Mouse (Mus musculus) myocyte (in vitro differentiated cells): ENCODE results near the gene Irf2. TPM values are rescaled to one million over a fixed set of nuclear protein-coding genes. Genes with fewer than 3 reads are reported as not detected.
A peak's percentile ranks its signal among the peaks of the same experiment; 100 is the strongest.

Source experiments
- H3K27me3 ChIP-seq: one replicate; pipeline ENCODE4 v1.6.1; 2011; ENCODE audit not compliant: control insufficient read depth, insufficient read depth, insufficient read length
- H3K36me3 ChIP-seq: one replicate; pipeline ENCODE4 v1.6.1; 2011; ENCODE audit not compliant: control insufficient read depth, insufficient read depth
- H3K4me2 ChIP-seq: one replicate; pipeline ENCODE4 v1.6.1; 2011; ENCODE audit warnings: low read depth, control low read depth
- H3K4me3 ChIP-seq: one replicate; pipeline ENCODE4 v1.5.1; 2011; ENCODE audit warnings: mild to moderate bottlenecking, control low read depth, moderate library complexity
- H3K79me2 ChIP-seq: one replicate; pipeline ENCODE4 v1.6.1; 2011; ENCODE audit not compliant: control insufficient read depth, insufficient read depth
- H3ac ChIP-seq: one replicate; pipeline ENCODE4 v1.6.1; 2011; ENCODE audit not compliant: control insufficient read depth, insufficient read length
- CEBPB ChIP-seq: IDR thresholded peaks from 2 replicates; pipeline ENCODE4 v1.6.1; 2011; ENCODE audit warnings: mild to moderate bottlenecking, moderate library complexity; ENCODE audit not compliant: poor library complexity, insufficient read depth, severe bottlenecking
- E2F4 ChIP-seq: IDR thresholded peaks from one replicate; pipeline ENCODE4 v1.6.1; 2011; ENCODE audit warnings: mild to moderate bottlenecking, control low read depth, moderate library complexity; ENCODE audit not compliant: insufficient read depth
- MAX ChIP-seq: IDR thresholded peaks from one replicate; pipeline ENCODE4 v1.6.1; 2011; ENCODE audit warnings: low read depth, mild to moderate bottlenecking, control low read depth
- MYOD1 ChIP-seq, 3 experiments: IDR thresholded peaks; one replicate each; pipeline ENCODE4 v1.6.1; 2011; ENCODE audit warnings: control low read depth in 2 of 3, low read depth in 2 of 3, mild to moderate bottlenecking in 2 of 3, moderate library complexity in 1 of 3; ENCODE audit not compliant: insufficient read length in 2 of 3, control insufficient read depth in 1 of 3
- MYOG ChIP-seq, 3 experiments: IDR thresholded peaks; one replicate each; pipeline ENCODE4 v1.6.1; 2011; ENCODE audit warnings: control low read depth in 2 of 3, low read depth in 2 of 3, mild to moderate bottlenecking in 2 of 3; ENCODE audit not compliant: insufficient read length in 2 of 3, control insufficient read depth in 1 of 3, insufficient read depth in 1 of 3
- POLR2A ChIP-seq: IDR thresholded peaks from one replicate; pipeline ENCODE4 v1.6.1; 2011; ENCODE audit warnings: low read depth, mild to moderate bottlenecking, control low read depth, moderate library complexity; ENCODE audit not compliant: insufficient read length
- POLR2AphosphoS2 ChIP-seq: IDR thresholded peaks from one replicate; pipeline ENCODE4 v1.6.1; 2011; ENCODE audit warnings: low read depth, control low read depth; ENCODE audit not compliant: insufficient read length
- REST ChIP-seq: IDR thresholded peaks from one replicate; pipeline ENCODE4 v1.6.1; 2011; ENCODE audit warnings: mild to moderate bottlenecking, control low read depth, moderate library complexity; ENCODE audit not compliant: insufficient read depth, insufficient read length
- SRF ChIP-seq: IDR thresholded peaks from one replicate; pipeline ENCODE4 v1.6.1; 2011; ENCODE audit warnings: low read depth; ENCODE audit not compliant: control insufficient read depth, insufficient read length
- TCF12 ChIP-seq: IDR thresholded peaks from one replicate; pipeline ENCODE4 v1.6.1; 2011; ENCODE audit warnings: mild to moderate bottlenecking, control low read depth; ENCODE audit not compliant: poor library complexity, insufficient read depth, severe bottlenecking
- TCF3 ChIP-seq: IDR thresholded peaks from one replicate; pipeline ENCODE4 v1.6.1; 2011; ENCODE audit warnings: low read depth, control low read depth; ENCODE audit not compliant: insufficient read length
- USF1 ChIP-seq: IDR thresholded peaks from one replicate; pipeline ENCODE4 v1.6.1; 2011; ENCODE audit warnings: low read depth, mild to moderate bottlenecking, control low read depth, moderate library complexity
- polyA plus RNA-seq: library from polyadenylated mRNA; unstranded; fragments of >200 nt; fragmentation: generic; extraction: Trizol; gene quantifications from one replicate; pipeline ENCODE4 v1.2.1, GENCODE M21; 2012; ENCODE audit warnings: missing spikeins

The Irf2 gene
- polyA plus RNA-seq, 1 experiment, result 8.8 TPM

DNA sequence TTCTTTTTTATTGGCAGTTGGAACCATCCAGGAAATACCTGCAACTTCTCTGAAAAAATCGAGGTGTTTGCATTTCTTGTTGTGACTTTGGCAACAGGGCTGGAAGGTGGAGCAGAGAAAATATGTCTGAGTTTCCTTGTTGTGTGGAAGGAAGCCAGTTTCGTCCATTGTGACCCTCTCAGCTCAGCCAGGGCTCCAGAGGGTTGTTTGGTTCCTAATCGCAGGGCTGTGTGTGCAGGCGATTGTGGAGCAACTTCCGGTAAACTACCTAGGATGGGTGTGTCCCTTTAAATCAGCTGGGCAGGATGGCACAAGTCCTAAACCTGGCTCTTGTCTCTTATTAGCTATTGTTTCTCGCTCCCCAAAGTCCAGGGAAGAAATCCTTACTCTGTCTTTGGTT is 25.7 kb upstream of the Irf2 start:
- no peak overlapping the region for H3K4me3 ChIP-seq
- no peaks in the 10 kb centered on the region for H3K36me3 ChIP-seq
- H3ac ChIP-seq, result no peak overlapping the region
- no peaks in the 10 kb centered on the region for H3K79me2 ChIP-seq
- H3K27me3 ChIP-seq, result no peaks in the 10 kb centered on the region
- H3K4me2 ChIP-seq, result peak overlapping the region; percentile 56
- TF ChIP-seq TCF12, result no peak
- no peak for TF ChIP-seq POLR2AphosphoS2
- no peak for TF ChIP-seq REST
- TF ChIP-seq POLR2A, result no peak
- no peak for TF ChIP-seq MAX
- no peak for TF ChIP-seq SRF
- no peak for TF ChIP-seq E2F4
- TF ChIP-seq TCF3, result no peak
- TF ChIP-seq MYOG (IDR thresholded peaks at IDR 0.05; ENCODE audit: control insufficient read depth in 1 of 3, insufficient read depth in 1 of 3, insufficient read length in 2 of 3, low read depth in 2 of 3), result no peak
- TF ChIP-seq MYOD1 (IDR thresholded peaks at IDR 0.05; ENCODE audit: control insufficient read depth in 1 of 3, insufficient read length in 2 of 3, low read depth in 2 of 3), result no peak
- no peak for TF ChIP-seq CEBPB
- no peak for TF ChIP-seq USF1

DNA sequence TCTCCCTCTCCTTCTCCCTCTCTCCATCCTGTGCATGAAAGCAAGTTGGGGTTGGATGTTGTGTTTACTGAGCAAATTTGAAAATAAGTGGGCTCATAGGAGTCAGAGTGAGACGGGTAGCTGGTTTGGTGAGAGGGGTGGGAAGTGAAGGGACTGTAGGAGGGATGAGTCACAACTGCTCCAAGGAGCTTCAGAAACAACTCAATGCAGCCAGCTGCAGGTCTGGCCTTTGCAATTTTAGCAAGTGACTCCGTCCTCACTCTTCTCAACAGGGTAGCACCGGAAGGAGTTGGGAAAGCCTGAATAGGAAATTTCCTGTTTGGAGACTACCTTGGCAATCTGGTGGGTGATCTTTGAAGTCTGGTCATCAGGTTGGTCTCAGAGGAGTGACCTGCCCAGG is 25.1 kb upstream of the Irf2 start:
- H3K4me3 ChIP-seq, result no peak overlapping the region
- H3K79me2 ChIP-seq, result no peaks in the 10 kb centered on the region
- H3K4me2 ChIP-seq, result peak overlapping the region; percentile 56
- H3ac ChIP-seq, result no peak overlapping the region
- peak in 1 of 3 experiments; percentile 18 for TF ChIP-seq MYOD1 (IDR thresholded peaks at IDR 0.05; ENCODE audit: control insufficient read depth in 1 of 3, insufficient read length in 2 of 3, low read depth in 2 of 3)
- TF ChIP-seq SRF, result no peak
- no peaks in the 10 kb centered on the region for H3K36me3 ChIP-seq
- no peaks in the 10 kb centered on the region for H3K27me3 ChIP-seq

DNA sequence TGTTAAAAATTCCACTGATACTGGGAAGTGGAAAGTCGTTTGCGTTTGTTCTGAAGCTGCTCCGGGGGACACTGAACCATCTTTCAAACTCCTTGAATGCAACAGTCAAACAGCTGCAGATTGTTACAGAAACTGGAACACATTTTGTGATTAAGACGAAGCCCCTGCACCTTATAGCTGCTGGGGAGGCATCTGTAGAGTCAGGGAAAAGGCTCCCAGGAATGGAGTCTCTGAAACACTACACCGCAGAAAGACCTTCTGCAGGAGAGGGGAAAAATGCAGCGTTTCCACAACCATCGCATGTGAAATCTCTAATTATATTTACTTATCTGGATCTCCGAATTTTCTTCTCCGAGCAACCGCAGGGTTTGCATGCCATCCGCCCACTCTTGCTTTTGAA is 23.1 kb upstream of the Irf2 start:
- Histone ChIP-seq H3K4me2 (no peak overlapping the region), H3K4me3 (no peak overlapping the region), H3K27me3 (no peaks in the 10 kb centered on the region), H3K79me2 (no peaks in the 10 kb centered on the region), H3K36me3 (no peaks in the 10 kb centered on the region), H3ac (no peak overlapping the region)
- TF ChIP-seq TCF3, result no peak

DNA sequence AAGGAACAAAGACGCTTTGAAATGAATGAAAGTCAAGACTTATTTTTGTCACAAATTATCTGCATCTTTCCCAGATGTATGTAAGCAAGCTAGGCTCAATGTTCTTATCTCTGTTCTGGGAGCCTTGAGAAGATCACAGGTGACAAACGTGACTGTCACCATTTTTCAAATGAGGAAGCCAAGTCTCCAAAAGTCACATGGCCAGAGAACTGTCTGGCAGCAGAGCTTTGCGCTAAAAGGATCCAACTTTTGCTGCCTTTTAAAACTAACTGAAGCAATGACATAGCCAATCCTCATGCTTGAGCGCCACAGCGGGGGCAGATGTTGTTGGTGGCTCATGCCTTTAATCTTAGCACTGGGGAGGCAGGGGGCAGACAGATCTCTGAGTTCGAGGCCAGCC is 22.4 kb upstream of the Irf2 start:
- Histone ChIP-seq H3K27me3 (no peaks in the 10 kb centered on the region), H3K79me2 (no peaks in the 10 kb centered on the region), H3K36me3 (no peaks in the 10 kb centered on the region), H3K4me3 (no peak overlapping the region), H3K4me2 (no peak overlapping the region), H3ac (no peak overlapping the region)
- no peak for TF ChIP-seq POLR2A
- no peak for TF ChIP-seq USF1
- TF ChIP-seq MAX, result no peak
- no peak for TF ChIP-seq MYOD1 (IDR thresholded peaks at IDR 0.05; ENCODE audit: control insufficient read depth in 1 of 3, insufficient read length in 2 of 3, low read depth in 2 of 3)
- TF ChIP-seq TCF3, result no peak
- no peak for TF ChIP-seq MYOG (IDR thresholded peaks at IDR 0.05; ENCODE audit: control insufficient read depth in 1 of 3, insufficient read depth in 1 of 3, insufficient read length in 2 of 3, low read depth in 2 of 3)
- TF ChIP-seq REST, result no peak
- no peak for TF ChIP-seq POLR2AphosphoS2
- no peak for TF ChIP-seq TCF12
- TF ChIP-seq CEBPB, result no peak
- no peak for TF ChIP-seq SRF
- no peak for TF ChIP-seq E2F4

DNA sequence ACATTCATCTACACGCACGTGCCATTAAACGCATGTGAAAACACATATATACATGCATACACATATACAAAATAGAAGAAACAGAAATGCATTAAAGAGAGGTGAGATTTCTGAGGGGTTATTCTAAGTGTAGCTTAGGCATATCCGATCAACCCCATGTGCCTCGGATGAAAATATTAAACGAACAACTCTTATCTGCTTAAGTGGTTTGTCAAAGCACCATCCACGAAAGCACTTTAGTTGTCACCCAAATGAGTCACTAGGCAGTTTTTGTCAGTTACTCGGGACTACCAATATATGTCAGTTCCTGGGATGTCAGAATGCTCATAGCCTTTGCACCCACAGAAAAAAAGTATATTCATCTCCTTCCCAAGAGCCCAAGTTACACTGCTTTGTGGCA is 21.2 kb upstream of the Irf2 start:
- no peaks in the 10 kb centered on the region for H3K36me3 ChIP-seq
- no peak overlapping the region for H3K4me3 ChIP-seq
- no peak overlapping the region for H3ac ChIP-seq
- no peaks in the 10 kb centered on the region for H3K79me2 ChIP-seq
- no peak overlapping the region for H3K4me2 ChIP-seq
- TF ChIP-seq MYOG (IDR thresholded peaks at IDR 0.05; ENCODE audit: control insufficient read depth in 1 of 3, insufficient read depth in 1 of 3, insufficient read length in 2 of 3, low read depth in 2 of 3), result no peak
- no peak for TF ChIP-seq MAX
- TF ChIP-seq USF1, result no peak
- no peak for TF ChIP-seq REST
- TF ChIP-seq TCF3, result no peak
- TF ChIP-seq TCF12, result no peak
- no peaks in the 10 kb centered on the region for H3K27me3 ChIP-seq

DNA sequence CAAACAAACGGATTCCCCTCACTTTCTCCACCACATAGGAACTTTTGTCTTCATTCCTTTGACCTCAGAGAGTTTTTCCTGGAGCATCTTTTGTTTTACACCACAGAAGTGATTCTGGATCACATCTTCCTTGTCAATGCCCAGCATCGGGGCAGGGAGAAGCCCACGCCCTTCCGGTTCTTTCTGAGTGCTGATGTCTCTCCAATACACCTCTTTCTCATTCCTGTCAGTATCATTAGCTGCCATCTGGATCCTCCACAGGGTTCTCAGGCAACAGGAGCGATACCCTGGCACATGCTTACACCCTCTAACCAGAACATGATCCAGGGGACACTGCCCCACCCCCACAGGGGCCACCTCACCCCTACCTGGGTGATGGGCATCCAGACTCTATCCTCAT is 20.8 kb upstream of the Irf2 start:
- H3K36me3 ChIP-seq, result no peaks in the 10 kb centered on the region
- H3K27me3 ChIP-seq, result no peaks in the 10 kb centered on the region
- TF ChIP-seq POLR2AphosphoS2 (no peak), POLR2A (no peak), E2F4 (no peak), TCF3 (no peak), MYOD1 (IDR thresholded peaks at IDR 0.05; ENCODE audit: control insufficient read depth in 1 of 3, insufficient read length in 2 of 3, low read depth in 2 of 3) (no peak), TCF12 (no peak), MYOG (IDR thresholded peaks at IDR 0.05; ENCODE audit: control insufficient read depth in 1 of 3, insufficient read depth in 1 of 3, insufficient read length in 2 of 3, low read depth in 2 of 3) (no peak), USF1 (no peak), SRF (no peak), CEBPB (no peak), REST (no peak), MAX (no peak)
- no peak overlapping the region for H3K4me2 ChIP-seq
- H3K4me3 ChIP-seq, result no peak overlapping the region
- H3ac ChIP-seq, result no peak overlapping the region
- H3K79me2 ChIP-seq, result no peaks in the 10 kb centered on the region
